Mouse (Mus musculus) urinary bladder, postnatal 4 days (tissue): Measurements from ENCODE around the gene Icam2.
"Not testable (repeated sequence)": the region's sequence is repeated elsewhere in the genome, so short reads cannot be mapped to it uniquely, and the experiment has no call there.

Source experiments
- DNase-seq, 2 experiments: peaks; one replicate each; pipeline ENCODE4 v3.0.0; 2021 to 2022; ENCODE audit warnings: low spot score in 2 of 2

Gene Icam2

DNA sequence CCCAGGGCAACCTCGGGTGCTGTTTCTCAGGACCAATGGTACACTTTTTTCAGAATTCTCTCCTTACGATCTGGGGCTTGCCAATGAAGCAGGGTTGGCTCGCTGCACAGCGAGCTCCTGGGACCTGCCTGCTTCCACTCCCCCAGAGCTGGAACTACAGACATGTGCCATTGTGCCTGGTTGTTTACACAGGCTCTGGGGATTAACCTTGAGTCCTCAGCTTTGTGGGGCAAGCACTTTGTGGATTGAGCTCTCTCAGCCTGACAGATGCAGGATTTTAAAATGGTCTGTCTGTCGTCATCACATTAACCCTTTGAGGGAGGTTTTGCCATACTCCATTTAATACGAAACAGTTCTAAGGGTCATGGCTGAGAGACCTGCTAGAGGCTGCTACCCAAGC is 43.0 kb downstream of the Icam2 start:
- DNase-seq, result no peak

- DNase-seq, result no peak
Measured at GRCm38 (mm10) chr11:106340990-106341520, 46.8 kb downstream of the Icam2 start.

GRCm38 (mm10) chr11:106339323-106339722 is 48.6 kb downstream of the Icam2 start:
- not testable (repeated sequence) for DNase-seq

GRCm38 (mm10) chr11:106338870-106339269 is 49.0 kb downstream of the Icam2 start:
- no peak for DNase-seq

DNA sequence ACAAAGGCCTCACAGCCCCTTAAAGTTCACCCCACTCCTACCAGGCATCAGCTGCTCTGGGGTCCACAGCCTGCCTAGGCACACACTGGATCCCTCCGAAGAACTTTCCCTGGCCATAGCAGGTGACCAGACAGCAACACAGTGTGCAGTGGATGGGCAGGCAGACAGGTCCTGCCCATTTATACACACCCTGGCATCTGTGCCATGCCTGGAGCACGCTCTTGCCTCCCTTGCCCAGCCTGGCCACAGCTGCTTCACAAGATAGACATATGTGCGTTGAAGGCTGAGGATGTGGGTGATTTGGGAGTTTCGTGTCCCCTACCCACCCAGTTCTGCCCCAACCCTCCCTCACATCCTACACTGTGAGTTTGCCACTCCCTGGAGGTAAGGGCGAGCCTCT is 49.8 kb downstream of the Icam2 start:
- no peak for DNase-seq

- DNase-seq, result no peak
Measured at GRCm38 (mm10) chr11:106334066-106334465, 53.8 kb downstream of the Icam2 start.

GRCm38 (mm10) chr11:106332458-106332857 is 55.4 kb downstream of the Icam2 start:
- DNase-seq, result no peak

DNA sequence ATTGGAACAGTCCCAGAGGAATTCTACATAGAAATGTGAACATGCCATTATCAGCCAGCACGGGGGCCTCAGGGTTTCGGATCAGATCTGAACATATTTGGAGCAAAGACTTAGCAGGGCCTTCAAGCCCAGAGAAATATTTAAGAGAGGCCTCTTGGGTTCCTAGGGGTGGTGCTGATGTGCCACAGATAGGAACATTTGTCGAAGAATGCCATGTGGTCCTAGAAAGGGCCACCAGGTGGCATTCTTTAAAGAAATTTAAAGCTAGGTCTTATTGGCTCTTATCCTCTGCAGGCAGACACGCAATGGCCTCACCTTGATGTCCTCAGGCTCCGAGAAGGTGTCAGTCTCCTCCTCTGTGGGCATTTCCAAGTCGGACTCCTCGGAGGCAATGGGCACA is 58.2 kb downstream of the Icam2 start:
- DNase-seq, result no peak

DNA sequence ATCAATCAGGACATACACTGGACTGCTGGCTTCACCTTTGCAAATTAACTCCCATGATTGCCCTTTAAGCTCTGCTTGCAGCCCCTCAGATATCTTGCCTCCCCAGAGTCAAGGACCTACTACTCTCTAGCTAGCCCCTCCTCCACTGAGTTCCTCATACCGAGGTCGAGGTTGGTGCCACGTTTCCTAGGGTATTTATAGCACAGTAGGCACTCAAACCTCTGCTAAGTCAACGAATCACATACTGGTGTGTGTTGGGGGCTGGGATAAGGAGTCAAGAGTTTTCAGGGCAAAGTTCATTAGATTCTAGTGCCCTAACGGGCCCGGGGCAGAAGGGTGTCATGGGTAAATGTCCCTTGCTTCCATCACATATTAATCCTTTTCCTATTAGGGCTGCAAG is 58.7 kb downstream of the Icam2 start:
- DNase-seq, result no peak

- DNase-seq, result no peak
Measured at GRCm38 (mm10) chr11:106328521-106328920, 59.4 kb downstream of the Icam2 start.
